Mouse (Mus musculus) kidney, embryonic 16.5 days (tissue): ENCODE measurements around the gene Fcgr4. TPM values are rescaled to one million over a fixed set of nuclear protein-coding genes. Genes with fewer than 3 reads are reported as not detected.
A peak's percentile ranks its signal among the peaks of the same experiment; 100 is the strongest.
"Not testable (repeated sequence)": the region's sequence is repeated elsewhere in the genome, so short reads cannot be mapped to it uniquely, and the experiment has no call there.

Source experiments
- ATAC-seq: fragments of 200-750 bp; cut with Nextera tagmentation; 2 replicates; pipeline ENCODE4 v1.8.0; 2017; ENCODE audit warnings: moderate TSS enrichment; ENCODE audit not compliant: low FRiP score, low TSS enrichment
- H3K27ac ChIP-seq: fragments of 300-500 bp; sonication (generic); 2 replicates; pipeline ENCODE4 v1.5.1; 2014; ENCODE audit warnings: low read length
- H3K27me3 ChIP-seq: fragments of 300-500 bp; sonication (generic); 2 replicates; pipeline ENCODE4 v1.6.1; 2014; ENCODE audit warnings: low read length, control low read depth, mixed read lengths; ENCODE audit not compliant: insufficient read depth
- H3K36me3 ChIP-seq: fragments of 300-500 bp; sonication (generic); 2 replicates; pipeline ENCODE4 v1.6.1; 2014; ENCODE audit warnings: low read length, control low read depth, mixed read lengths; ENCODE audit not compliant: insufficient read depth
- H3K4me1 ChIP-seq: fragments of 300-500 bp; sonication (generic); 2 replicates; pipeline ENCODE4 v1.6.1; 2014; ENCODE audit warnings: low read length, control low read depth, mixed read lengths; ENCODE audit not compliant: insufficient read depth
- H3K4me2 ChIP-seq: fragments of 300-500 bp; sonication (generic); replicated peaks from 2 replicates; pipeline ENCODE4 v1.6.1; 2014; ENCODE audit warnings: low read depth, low read length
- H3K4me3 ChIP-seq: fragments of 300-500 bp; sonication (generic); 2 replicates; pipeline ENCODE4 v1.5.1; 2014; ENCODE audit warnings: mild to moderate bottlenecking, low read length
- H3K9ac ChIP-seq: fragments of 300-500 bp; sonication (generic); replicated peaks from 2 replicates; pipeline ENCODE4 v1.6.1; 2014; ENCODE audit warnings: low read length
- H3K9me3 ChIP-seq: fragments of 300-500 bp; sonication (generic); 2 replicates; pipeline ENCODE4 v1.6.1; 2016; ENCODE audit warnings: low read length, control low read depth
- WGBS: fragments of 180-500 bp; shearing (Covaris S2); extraction: QIAGEN DNeasy Blood & Tissue Kit; methylation state at CpG from one replicate; pipeline ENCODE4 v1.1.7; 2014; 5-methylcytosine and 5-hydroxymethylcytosine counted together
- polyA plus RNA-seq: library from polyadenylated mRNA; unstranded; fragments of >200 nt; fragmentation: Nextera tagmentation; extraction: Ambion mirVana; gene quantifications from 2 replicates; pipeline ENCODE4 v1.2.1, GENCODE M21; 2015

Fcgr4 gene
- polyA plus RNA-seq, 1 experiment from 2014 or later: 1.3 TPM

GRCm38 (mm10) chr1:171063569-171064490, 45.1 kb downstream of the Fcgr4 start:
- peak overlapping the region; percentile 43 for H3K4me3 ChIP-seq
- peak overlapping the region; percentile 51 for H3K4me2 ChIP-seq
- H3K27ac ChIP-seq, H3K36me3 ChIP-seq, H3K4me1 ChIP-seq, H3K9me3 ChIP-seq, H3K9ac ChIP-seq: not testable (repeated sequence)
- 9% methylated on average over 37 of the region's 61 CpGs for WGBS
- ATAC-seq: peak; percentile 79
- peaks cover 22% of the 10 kb centered on the region for H3K27me3 ChIP-seq

GRCm38 (mm10) chr1:171064491-171065242, 45.9 kb downstream of the Fcgr4 start, which contains the start of gene Fcgr3:
Gene Fcgr3, minus strand, starts transcription at chr1:171064935.
- peaks cover 27% of the 10 kb centered on the region for H3K27me3 ChIP-seq
- 1% methylated on average over 40 of the region's 75 CpGs for WGBS
- 0 out of 2 replicates have a peak within 1 kb of the TSS, but pooled peaks have one; percentile 2 for H3K9ac ChIP-seq
- H3K4me2 ChIP-seq: peak within 1 kb of the TSS; percentile 51
- H3K36me3 ChIP-seq, H3K9me3 ChIP-seq, H3K27ac ChIP-seq, H3K4me1 ChIP-seq: not testable (repeated sequence)
- peak; percentile 66 for ATAC-seq
- peak within 1 kb of the TSS; percentile 43 for H3K4me3 ChIP-seq

- WGBS: under 1% methylated on average over 15 of the region's 35 CpGs
Observed at GRCm38 (mm10) chr1:171065243-171065587, 46.5 kb downstream of the Fcgr4 start.

GRCm38 (mm10) chr1:171065768-171066167, 47.0 kb downstream of the Fcgr4 start:
- WGBS: 7% methylated on average over 26 of the region's 45 CpGs
- not testable (repeated sequence) for H3K9me3 ChIP-seq, H3K9ac ChIP-seq, H3K36me3 ChIP-seq, H3K27ac ChIP-seq, H3K4me1 ChIP-seq
- Histone ChIP-seq H3K27me3 (peaks cover 31% of the 10 kb centered on the region), H3K4me2 (peak overlapping the region; percentile 37; the same call in 1 of the 2 replicates), H3K4me3 (peak overlapping the region; percentile 36)
- ATAC-seq: peak; percentile 1

More at GRCm38 (mm10) chr1:171065243-171065587, 46.5 kb downstream of the Fcgr4 start:
- H3K9ac ChIP-seq, H3K9me3 ChIP-seq, H3K27ac ChIP-seq, H3K36me3 ChIP-seq, H3K4me1 ChIP-seq: not testable (repeated sequence)
- Histone ChIP-seq H3K27me3 (peaks cover 31% of the 10 kb centered on the region), H3K4me3 (peak overlapping the region; percentile 27; the same call in 1 of the 2 replicates), H3K4me2 (peak overlapping the region; percentile 40)
- ATAC-seq: peak; percentile 40

- not testable (repeated sequence) for H3K4me2 ChIP-seq, H3K9me3 ChIP-seq, H3K9ac ChIP-seq, H3K4me3 ChIP-seq, H3K27ac ChIP-seq, H3K36me3 ChIP-seq, H3K4me1 ChIP-seq
- peaks cover 34% of the 10 kb centered on the region for H3K27me3 ChIP-seq
- 19% methylated on average over 2 of the region's 10 CpGs for WGBS
- ATAC-seq: peak; percentile 43
Observed at GRCm38 (mm10) chr1:171066583-171066982, 47.9 kb downstream of the Fcgr4 start.

GRCm38 (mm10) chr1:171067928-171068327, 49.2 kb downstream of the Fcgr4 start:
- not testable (repeated sequence) for H3K4me3 ChIP-seq, H3K9me3 ChIP-seq, H3K4me1 ChIP-seq, ATAC-seq, H3K36me3 ChIP-seq, H3K9ac ChIP-seq, H3K4me2 ChIP-seq, H3K27ac ChIP-seq
- WGBS: 36% methylated on average over 5 of the region's 5 CpGs
- H3K27me3 ChIP-seq: peaks cover 34% of the 10 kb centered on the region

- not testable (repeated sequence) for H3K4me2 ChIP-seq, H3K27ac ChIP-seq, ATAC-seq, H3K9me3 ChIP-seq, H3K36me3 ChIP-seq, H3K4me1 ChIP-seq, H3K9ac ChIP-seq
- H3K27me3 ChIP-seq: peaks cover 29% of the 10 kb centered on the region
- H3K4me3 ChIP-seq: 0 out of 2 replicates have a peak overlapping the region, but pooled peaks have one; percentile 0
- 48% methylated on average over 3 of the region's 3 CpGs for WGBS
Observed at GRCm38 (mm10) chr1:171069508-171069907, 50.8 kb downstream of the Fcgr4 start.

- 26% methylated on average over 11 of the region's 16 CpGs for WGBS
- H3K9ac ChIP-seq, H3K36me3 ChIP-seq, H3K4me1 ChIP-seq, H3K9me3 ChIP-seq, H3K27ac ChIP-seq, ATAC-seq, H3K4me2 ChIP-seq, H3K4me3 ChIP-seq: not testable (repeated sequence)
- H3K27me3 ChIP-seq: peaks cover 26% of the 10 kb centered on the region
Observed at GRCm38 (mm10) chr1:171070879-171071278, 52.2 kb downstream of the Fcgr4 start.

- ATAC-seq: peak; percentile 57
- Histone ChIP-seq H3K4me2 (0 out of 2 replicates have a peak overlapping the region, but pooled peaks have one; percentile 10), H3K27me3 (peaks cover 23% of the 10 kb centered on the region)
- WGBS: no CpG with 5 or more reads among the region's 35 CpGs
- not testable (repeated sequence) for H3K9me3 ChIP-seq, H3K4me1 ChIP-seq, H3K4me3 ChIP-seq, H3K36me3 ChIP-seq, H3K27ac ChIP-seq, H3K9ac ChIP-seq
Observed at GRCm38 (mm10) chr1:171071726-171072125, 53.0 kb downstream of the Fcgr4 start.
